Mouse (Mus musculus) urinary bladder, postnatal 14 days (tissue): Measurements from ENCODE around the gene Furin.

Experiments used
- DNase-seq: peaks from one replicate; pipeline ENCODE4 v3.0.0; 2021; ENCODE audit warnings: low spot score

Gene Furin

DNA sequence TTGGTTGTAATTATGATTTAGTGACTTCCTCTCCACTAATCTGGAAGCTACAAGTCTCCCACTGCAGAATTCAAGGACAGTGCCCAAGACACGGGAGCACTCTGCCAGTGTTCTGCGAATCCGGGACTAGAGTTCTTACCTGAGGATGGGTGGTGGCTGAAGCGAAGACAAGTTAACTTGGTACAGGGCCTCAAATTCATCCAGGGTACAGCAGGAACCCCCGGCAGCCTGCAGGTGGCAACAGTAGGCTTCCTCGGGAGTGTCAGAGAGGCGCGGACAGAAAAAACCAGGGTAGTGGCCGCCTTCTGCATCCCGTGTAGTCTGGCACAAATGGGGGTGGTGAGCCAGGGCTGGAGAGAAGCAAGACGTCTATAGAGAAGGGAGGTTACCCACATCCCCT lies 64.4 kb downstream of the Furin start, which contains the start of gene Unc45a:
Gene Unc45a, minus strand, starts transcription at position 213 of the 400 bp plus-strand sequence.
- peak; percentile 73 for DNase-seq

GRCm38 (mm10) chr7:80339793-80340628 lies 65.2 kb downstream of the Furin start:
- DNase-seq, result peak; percentile 99

GRCm38 (mm10) chr7:80339371-80339770 lies 65.9 kb downstream of the Furin start:
- no peak for DNase-seq
